Mouse (Mus musculus): ENCODE measurements at regions not wholly inside any gene's neighbourhood (a gene's known extent, or its start where the extent isn't known, plus 50 kb on each side); places are given as distances from the start of the nearest gene placed in this dataset.

- Histone ChIP-seq H3K4me1 (ENCODE audit: control insufficient read depth, insufficient read depth, insufficient read length, low read length) (no peaks in the 10 kb centered on the region), H3K27me3 (ENCODE audit: control insufficient read depth, insufficient read depth, low read length) (no peaks in the 10 kb centered on the region), H3K36me3 (ENCODE audit: control insufficient read depth, insufficient read depth, low read length) (no peaks in the 10 kb centered on the region), H3K27ac (ENCODE audit: insufficient read depth, low read depth, low read length) (no peak overlapping the region), H3K4me3 (ENCODE audit: low read depth, low read length) (no peak overlapping the region)
- TF ChIP-seq POLR2A (IDR thresholded peaks at IDR 0.05; ENCODE audit: low read depth, low read length) (no peak), CTCF (IDR thresholded peaks at IDR 0.05; ENCODE audit: extremely low read depth, insufficient read length, insufficient replicate concordance, low read depth, low read length) (no peak)
- 80% methylated on average over 4 of the region's 4 CpGs for WGBS
Measured at GRCm38 (mm10) chr10:99533468-99533867, 226.0 kb downstream of the Csl start.

- 68% methylated on average over 7 of the region's 7 CpGs for WGBS
- TF ChIP-seq POLR2A (IDR thresholded peaks at IDR 0.05; ENCODE audit: low read depth, low read length) (no peak), CTCF (IDR thresholded peaks at IDR 0.05; ENCODE audit: extremely low read depth, insufficient read length, insufficient replicate concordance, low read depth, low read length) (no peak)
- H3K4me3 ChIP-seq (ENCODE audit: low read depth, low read length): no peak overlapping the region
- no peak overlapping the region for H3K27ac ChIP-seq (ENCODE audit: insufficient read depth, low read depth, low read length)
- no peaks in the 10 kb centered on the region for H3K36me3 ChIP-seq (ENCODE audit: control insufficient read depth, insufficient read depth, low read length)
- H3K4me1 ChIP-seq (ENCODE audit: control insufficient read depth, insufficient read depth, insufficient read length, low read length): no peaks in the 10 kb centered on the region
- H3K27me3 ChIP-seq (ENCODE audit: control insufficient read depth, insufficient read depth, low read length): no peaks in the 10 kb centered on the region
Measured at GRCm38 (mm10) chr10:99534237-99534636, 225.2 kb downstream of the Csl start.

GRCm38 (mm10) chr10:99538639-99539038, 220.8 kb downstream of the Csl start:
- H3K4me3 ChIP-seq (ENCODE audit: low read depth, low read length): no peak overlapping the region
- H3K36me3 ChIP-seq (ENCODE audit: control insufficient read depth, insufficient read depth, low read length): no peaks in the 10 kb centered on the region
- no peak for TF ChIP-seq CTCF (IDR thresholded peaks at IDR 0.05; ENCODE audit: extremely low read depth, insufficient read length, insufficient replicate concordance, low read depth, low read length)
- no peak for TF ChIP-seq POLR2A (IDR thresholded peaks at IDR 0.05; ENCODE audit: low read depth, low read length)
- WGBS: 83% methylated on average over 5 of the region's 5 CpGs
- H3K27me3 ChIP-seq (ENCODE audit: control insufficient read depth, insufficient read depth, low read length): no peaks in the 10 kb centered on the region
- H3K27ac ChIP-seq (ENCODE audit: insufficient read depth, low read depth, low read length): no peak overlapping the region
- H3K4me1 ChIP-seq (ENCODE audit: control insufficient read depth, insufficient read depth, insufficient read length, low read length): no peaks in the 10 kb centered on the region

- no peak for TF ChIP-seq CTCF (IDR thresholded peaks at IDR 0.05; ENCODE audit: extremely low read depth, insufficient read length, insufficient replicate concordance, low read depth, low read length)
- no peak overlapping the region for H3K4me3 ChIP-seq (ENCODE audit: low read depth, low read length)
- H3K4me1 ChIP-seq (ENCODE audit: control insufficient read depth, insufficient read depth, insufficient read length, low read length): no peaks in the 10 kb centered on the region; the same call in 1 of the 2 replicates
- no peaks in the 10 kb centered on the region for H3K36me3 ChIP-seq (ENCODE audit: control insufficient read depth, insufficient read depth, low read length)
- no peak overlapping the region for H3K27ac ChIP-seq (ENCODE audit: insufficient read depth, low read depth, low read length)
- WGBS: 94% methylated on average over 4 of the region's 4 CpGs
- no peaks in the 10 kb centered on the region for H3K27me3 ChIP-seq (ENCODE audit: control insufficient read depth, insufficient read depth, low read length)
Measured at GRCm38 (mm10) chr10:99552373-99552772, 207.1 kb downstream of the Csl start.

GRCm38 (mm10) chr10:99552836-99553540, 206.5 kb downstream of the Csl start:
- 93% methylated on average over 12 of the region's 12 CpGs for WGBS
- Histone ChIP-seq H3K4me1 (ENCODE audit: control insufficient read depth, insufficient read depth, insufficient read length, low read length) (no peaks in the 10 kb centered on the region; the same call in 1 of the 2 replicates), H3K4me3 (ENCODE audit: low read depth, low read length) (no peak overlapping the region), H3K27ac (ENCODE audit: insufficient read depth, low read depth, low read length) (no peak overlapping the region), H3K27me3 (ENCODE audit: control insufficient read depth, insufficient read depth, low read length) (no peaks in the 10 kb centered on the region), H3K36me3 (ENCODE audit: control insufficient read depth, insufficient read depth, low read length) (no peaks in the 10 kb centered on the region)
- TF ChIP-seq CTCF (IDR thresholded peaks at IDR 0.05; ENCODE audit: extremely low read depth, insufficient read length, insufficient replicate concordance, low read depth, low read length) (no peak), POLR2A (IDR thresholded peaks at IDR 0.05; ENCODE audit: low read depth, low read length) (no peak)

- 58% methylated on average over 2 of the region's 2 CpGs for WGBS
- Histone ChIP-seq H3K4me1 (ENCODE audit: control insufficient read depth, insufficient read depth, insufficient read length, low read length) (no peaks in the 10 kb centered on the region; the same call in 1 of the 2 replicates), H3K27me3 (ENCODE audit: control insufficient read depth, insufficient read depth, low read length) (no peaks in the 10 kb centered on the region)
Measured at GRCm38 (mm10) chr10:99555021-99555420, 204.4 kb downstream of the Csl start.

GRCm38 (mm10) chr10:99555658-99556352, 203.7 kb downstream of the Csl start:
- WGBS: 29% methylated on average over 12 of the region's 12 CpGs
- Histone ChIP-seq H3K4me3 (ENCODE audit: low read depth, low read length) (no peak overlapping the region), H3K4me1 (ENCODE audit: control insufficient read depth, insufficient read depth, insufficient read length, low read length) (no peaks in the 10 kb centered on the region; the same call in 1 of the 2 replicates), H3K27me3 (ENCODE audit: control insufficient read depth, insufficient read depth, low read length) (no peaks in the 10 kb centered on the region), H3K36me3 (ENCODE audit: control insufficient read depth, insufficient read depth, low read length) (no peaks in the 10 kb centered on the region), H3K27ac (ENCODE audit: insufficient read depth, low read depth, low read length) (peak overlapping the region; percentile 58; the same call in 1 of the 2 replicates)
- TF ChIP-seq POLR2A (IDR thresholded peaks at IDR 0.05; ENCODE audit: low read depth, low read length): no peak
- no peak for TF ChIP-seq CTCF (IDR thresholded peaks at IDR 0.05; ENCODE audit: extremely low read depth, insufficient read length, insufficient replicate concordance, low read depth, low read length)

More at GRCm38 (mm10) chr10:99555021-99555420, 204.4 kb downstream of the Csl start:
- no peak for TF ChIP-seq POLR2A (IDR thresholded peaks at IDR 0.05; ENCODE audit: low read depth, low read length)
- no peak for TF ChIP-seq CTCF (IDR thresholded peaks at IDR 0.05; ENCODE audit: extremely low read depth, insufficient read length, insufficient replicate concordance, low read depth, low read length)
- Histone ChIP-seq H3K36me3 (ENCODE audit: control insufficient read depth, insufficient read depth, low read length) (no peaks in the 10 kb centered on the region), H3K4me3 (ENCODE audit: low read depth, low read length) (no peak overlapping the region), H3K27ac (ENCODE audit: insufficient read depth, low read depth, low read length) (no peak overlapping the region)

Measured in small intestine, adult 2 months (tissue).